Mouse (Mus musculus) G1E (cell line): ENCODE measurements around the gene Trappc6a.

Experiments
- CTCF ChIP-seq: IDR thresholded peaks from 2 replicates; pipeline ENCODE4 v1.5.1; 2012; ENCODE audit warnings: low read depth, low read length, inconsistent platforms, mixed read lengths
- GATA1 ChIP-seq: IDR thresholded peaks from 2 replicates; pipeline ENCODE4 v1.6.1; 2012; ENCODE audit warnings: borderline replicate concordance, low read length, inconsistent platforms, mixed read lengths
- POLR2AphosphoS5 ChIP-seq: IDR thresholded peaks from 2 replicates; pipeline ENCODE4 v1.6.1; 2012; ENCODE audit warnings: low read depth, low read length, inconsistent platforms; ENCODE audit not compliant: insufficient replicate concordance

DNA sequence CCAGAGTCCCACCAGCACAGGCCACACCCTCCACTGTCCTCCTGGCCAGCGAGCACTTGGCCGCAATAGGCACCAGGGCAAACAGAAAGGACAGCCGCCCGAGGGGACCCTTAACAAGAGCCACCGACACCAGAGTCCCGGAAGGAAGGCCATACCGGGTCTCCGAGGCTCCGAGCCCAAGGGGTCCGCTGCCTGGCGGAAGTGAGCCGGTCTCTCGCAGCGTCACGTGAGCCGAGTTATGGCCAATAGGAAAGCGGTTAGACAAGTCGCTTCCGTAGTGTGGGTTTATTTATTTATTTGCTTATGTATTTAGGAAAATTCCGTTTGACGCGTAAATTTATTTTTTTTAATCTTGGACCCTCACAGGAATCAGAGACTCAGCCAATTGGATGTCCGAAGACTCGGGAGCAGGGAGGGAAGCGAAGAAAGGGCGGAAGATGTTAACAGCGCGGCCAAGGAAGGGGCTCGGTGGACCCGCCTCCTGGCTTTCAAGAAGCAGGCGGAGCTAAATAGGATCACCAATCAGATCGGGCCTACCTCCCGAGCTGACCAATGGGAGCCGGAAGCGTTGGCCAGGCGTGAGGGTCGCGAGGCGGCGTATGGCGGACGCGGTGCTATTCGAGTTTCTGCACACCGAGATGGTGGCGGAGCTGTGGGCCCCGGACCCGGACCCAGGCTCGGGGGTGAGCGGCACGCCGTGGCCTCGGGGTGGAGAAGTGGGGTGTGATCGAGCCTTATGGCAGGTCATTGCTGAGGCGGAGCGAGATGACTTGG, at the start of gene Trappc6a, which contains the start of gene Bloc1s3:
- TF ChIP-seq CTCF = no peak
- no peak for TF ChIP-seq GATA1
- 0 out of 2 replicates have a peak, but pooled peaks have one; percentile 60 for TF ChIP-seq POLR2AphosphoS5
